Mouse (Mus musculus) erythroblast, embryonic 14.5 days (primary cell): Measurements from ENCODE around the gene Tmem248. TPM values are rescaled to one million over a fixed set of nuclear protein-coding genes. Genes with fewer than 3 reads are reported as not detected.

Experiments used
- H3K27me3 ChIP-seq: 2 replicates; pipeline ENCODE4 v1.6.1; 2012; ENCODE audit warnings: inconsistent platforms; ENCODE audit not compliant: control insufficient read depth
- H3K36me3 ChIP-seq: 2 replicates; pipeline ENCODE4 v1.6.1; 2012; ENCODE audit warnings: mild to moderate bottlenecking, inconsistent platforms; ENCODE audit not compliant: control insufficient read depth
- H3K4me1 ChIP-seq: 2 replicates; pipeline ENCODE4 v1.6.1; 2012; ENCODE audit warnings: inconsistent platforms; ENCODE audit not compliant: control insufficient read depth
- H3K4me3 ChIP-seq: replicated peaks from 2 replicates; pipeline ENCODE3; 2012; ENCODE audit warnings: moderate library complexity, mild to moderate bottlenecking, inconsistent platforms
- H3K9me3 ChIP-seq: 2 replicates; pipeline ENCODE4 v1.6.1; 2012; ENCODE audit warnings: low read length, inconsistent platforms, mixed read lengths; ENCODE audit not compliant: control insufficient read depth
- GATA1 ChIP-seq: IDR thresholded peaks from 2 replicates; pipeline ENCODE4 v1.6.1; 2012; ENCODE audit warnings: low read length, inconsistent platforms, mixed read lengths
- TAL1 ChIP-seq: IDR thresholded peaks from 3 replicates; pipeline ENCODE4 v1.6.1; 2012; ENCODE audit warnings: low read length, inconsistent platforms, mixed read lengths
- polyA plus RNA-seq: library from polyadenylated mRNA; stranded (reverse); fragments of >175 nt; gene quantifications from 2 replicates; pipeline ENCODE4 v1.2.3, GENCODE M21; 2012

Gene Tmem248
- polyA plus RNA-seq, 1 experiment: 7.8 TPM

- H3K9me3 ChIP-seq: no peaks in the 10 kb centered on the region
- H3K4me3 ChIP-seq: no peak overlapping the region
- peaks cover 27% of the 10 kb centered on the region for H3K4me1 ChIP-seq
- H3K27me3 ChIP-seq: no peaks in the 10 kb centered on the region
- H3K36me3 ChIP-seq: peaks cover 80% of the 10 kb centered on the region
- TF ChIP-seq TAL1: no peak
Measured at GRCm38 (mm10) chr5:130264433-130265005, 47.6 kb downstream of the Tmem248 start.

DNA sequence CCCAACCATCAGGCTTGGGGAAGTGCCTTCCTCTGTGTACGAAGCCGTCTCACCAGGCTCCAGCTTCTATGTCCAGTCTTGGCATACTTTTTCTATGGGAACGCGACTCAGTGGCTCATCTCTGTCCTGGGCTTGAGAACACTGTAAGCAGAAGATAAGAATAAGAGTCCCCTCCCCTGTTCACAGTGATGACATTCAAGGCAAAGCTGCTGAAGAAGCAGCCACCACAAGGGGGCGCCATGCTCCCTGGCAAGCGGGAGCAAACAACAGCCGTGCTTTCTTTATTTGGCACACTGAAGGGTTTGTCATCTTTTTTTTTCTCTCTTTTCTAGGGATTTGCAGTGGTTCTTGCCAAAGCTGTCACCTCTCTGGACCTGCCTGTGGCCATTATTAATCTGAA lies 49.8 kb downstream of the Tmem248 start:
- no peak overlapping the region for H3K4me3 ChIP-seq
- H3K36me3 ChIP-seq: peaks cover 89% of the 10 kb centered on the region
- TF ChIP-seq TAL1 (no peak), GATA1 (no peak)
- peaks cover 27% of the 10 kb centered on the region for H3K4me1 ChIP-seq
- no peaks in the 10 kb centered on the region for H3K27me3 ChIP-seq
- H3K9me3 ChIP-seq: no peaks in the 10 kb centered on the region

DNA sequence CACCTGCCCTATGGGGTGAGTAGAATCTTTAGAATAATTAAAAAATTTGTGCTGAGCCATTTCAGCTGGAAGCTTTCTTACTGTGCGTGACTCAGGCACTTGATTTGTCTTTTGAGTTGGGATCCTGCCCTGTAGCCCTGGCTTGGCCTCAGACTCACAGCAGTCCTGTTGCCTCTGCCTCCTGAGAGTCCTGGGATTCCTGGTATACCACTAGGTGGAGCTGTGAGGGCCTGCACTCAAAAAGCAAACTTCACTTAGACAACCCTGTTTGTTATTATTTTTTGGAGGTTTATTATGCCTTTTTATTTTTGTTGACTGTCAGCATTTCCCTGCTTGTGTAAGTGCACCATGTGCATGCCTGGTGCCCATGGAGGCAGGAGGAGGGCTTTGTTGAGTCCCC lies 50.4 kb downstream of the Tmem248 start:
- H3K4me3 ChIP-seq: no peak overlapping the region
- H3K36me3 ChIP-seq: peaks cover 91% of the 10 kb centered on the region
- peaks cover 27% of the 10 kb centered on the region for H3K4me1 ChIP-seq
- H3K9me3 ChIP-seq: no peaks in the 10 kb centered on the region
- TF ChIP-seq GATA1: no peak
- no peak for TF ChIP-seq TAL1
- no peaks in the 10 kb centered on the region for H3K27me3 ChIP-seq

- no peaks in the 10 kb centered on the region for H3K27me3 ChIP-seq
- H3K36me3 ChIP-seq: peaks cover 90% of the 10 kb centered on the region
- no peak overlapping the region for H3K4me3 ChIP-seq
- no peaks in the 10 kb centered on the region for H3K9me3 ChIP-seq
- H3K4me1 ChIP-seq: peaks cover 25% of the 10 kb centered on the region
- TF ChIP-seq TAL1 (no peak), GATA1 (no peak)
Measured at GRCm38 (mm10) chr5:130268976-130269375, 52.1 kb downstream of the Tmem248 start.

DNA sequence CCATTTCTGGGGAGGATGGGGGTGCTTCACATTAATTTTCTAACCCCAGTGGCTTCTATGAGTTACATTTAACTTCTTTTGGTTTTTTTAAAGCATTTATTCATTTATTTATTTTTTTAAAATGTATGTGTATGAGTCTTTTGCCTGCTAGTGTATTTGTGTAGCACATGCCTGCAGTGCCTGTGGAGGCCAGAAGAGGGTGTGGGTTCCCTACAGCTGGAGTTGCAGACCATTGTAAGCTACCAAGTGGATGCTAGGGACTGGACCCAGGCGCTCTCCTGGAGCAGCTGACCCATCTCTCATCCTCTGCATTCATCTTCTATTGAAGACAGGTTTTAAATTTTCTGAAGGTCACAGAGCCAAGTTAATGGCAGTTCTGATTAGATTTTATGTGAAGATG lies 55.5 kb downstream of the Tmem248 start:
- H3K4me3 ChIP-seq: no peak overlapping the region
- peaks cover 88% of the 10 kb centered on the region for H3K36me3 ChIP-seq

DNA sequence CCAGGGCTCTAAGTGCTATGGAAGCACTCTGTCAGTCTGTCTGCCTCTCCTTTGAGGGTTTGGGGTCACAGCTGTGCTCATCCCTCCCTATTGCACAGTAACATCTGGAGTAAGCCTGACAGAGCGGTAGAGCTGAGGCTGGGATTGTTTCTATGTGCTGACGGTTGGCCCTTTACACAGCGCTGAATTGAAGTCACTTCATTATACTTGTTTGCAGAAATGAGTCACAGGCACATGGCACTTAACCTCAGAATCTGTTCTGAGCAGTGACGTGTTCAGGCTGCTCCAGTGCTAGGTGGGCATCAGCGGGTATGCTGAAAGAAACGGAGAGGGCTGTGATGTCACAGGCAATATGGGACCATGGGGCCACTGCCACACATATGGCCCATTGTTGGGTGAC lies 56.2 kb downstream of the Tmem248 start:
- H3K27me3 ChIP-seq: no peaks in the 10 kb centered on the region
- TF ChIP-seq GATA1: no peak
- TF ChIP-seq TAL1: no peak
- peaks cover 88% of the 10 kb centered on the region for H3K36me3 ChIP-seq

More for the DNA sequence above, 55.5 kb downstream of the Tmem248 start:
- TF ChIP-seq TAL1: no peak
- no peak for TF ChIP-seq GATA1
- H3K9me3 ChIP-seq: no peaks in the 10 kb centered on the region
- no peaks in the 10 kb centered on the region for H3K27me3 ChIP-seq
- H3K4me1 ChIP-seq: no peaks in the 10 kb centered on the region

DNA sequence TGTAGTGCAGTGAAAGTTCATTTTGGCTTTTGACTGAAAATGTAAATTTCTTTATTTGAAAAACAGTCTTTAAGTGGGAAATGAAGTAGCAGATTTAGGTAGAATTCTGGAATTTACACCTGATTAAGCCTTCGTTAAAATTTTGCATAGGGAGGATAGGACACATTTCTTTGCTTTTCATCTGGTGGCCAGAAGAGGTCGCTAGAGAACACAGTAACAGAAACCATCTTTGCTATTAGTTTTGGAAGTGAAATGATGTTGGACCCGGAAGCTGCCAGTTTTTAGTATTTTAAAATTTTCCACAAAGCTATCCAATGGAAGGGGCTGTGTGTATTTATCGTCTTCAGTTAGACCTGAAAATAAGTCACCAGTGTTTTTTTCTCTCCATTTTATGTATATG lies 58.6 kb downstream of the Tmem248 start:
- Histone ChIP-seq H3K36me3 (peaks cover 88% of the 10 kb centered on the region), H3K27me3 (no peaks in the 10 kb centered on the region), H3K9me3 (no peaks in the 10 kb centered on the region), H3K4me1 (no peaks in the 10 kb centered on the region), H3K4me3 (no peak overlapping the region)
- TF ChIP-seq TAL1 (no peak), GATA1 (no peak)

More for the DNA sequence above, 56.2 kb downstream of the Tmem248 start:
- no peak overlapping the region for H3K4me3 ChIP-seq
- no peaks in the 10 kb centered on the region for H3K9me3 ChIP-seq
- no peaks in the 10 kb centered on the region for H3K4me1 ChIP-seq

GRCm38 (mm10) chr5:130278011-130278472 lies 61.2 kb downstream of the Tmem248 start:
- Histone ChIP-seq H3K4me3 (no peak overlapping the region), H3K9me3 (no peaks in the 10 kb centered on the region), H3K27me3 (no peaks in the 10 kb centered on the region), H3K36me3 (peaks cover 88% of the 10 kb centered on the region), H3K4me1 (no peaks in the 10 kb centered on the region)
- TF ChIP-seq TAL1 (no peak), GATA1 (no peak)

DNA sequence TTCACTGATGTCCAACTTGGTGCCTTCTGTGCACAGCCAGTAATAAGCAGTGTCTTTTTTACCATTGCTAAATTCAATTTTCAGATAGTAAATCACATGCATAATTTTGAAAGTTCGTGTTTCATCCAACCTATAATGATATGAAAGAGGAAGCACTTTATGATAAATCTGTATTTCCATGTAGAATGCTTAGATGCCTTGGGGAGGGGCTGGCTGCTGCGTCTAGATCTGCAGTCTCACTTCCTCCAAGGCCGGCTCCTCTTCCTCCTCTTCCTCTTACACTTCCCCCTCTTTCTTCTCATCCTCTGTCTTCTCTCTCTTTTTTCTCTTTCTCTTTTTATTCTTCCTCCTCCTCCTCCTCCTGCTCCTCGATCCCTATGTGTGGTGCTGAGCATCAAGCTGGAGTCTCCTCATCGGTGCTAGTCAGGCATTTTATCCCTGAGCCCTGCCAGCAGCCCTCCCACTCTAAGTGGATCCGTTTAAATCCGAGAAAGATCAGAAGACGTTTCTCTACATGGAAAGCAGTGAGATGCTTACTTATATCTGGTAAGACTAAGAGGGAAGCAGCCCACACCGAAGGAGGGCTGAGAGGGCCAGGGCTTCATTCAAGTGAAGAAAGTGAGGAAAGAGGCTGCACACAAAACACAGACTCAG lies 66.3 kb downstream of the Tmem248 start:
- Histone ChIP-seq H3K9me3 (peaks cover 7% of the 10 kb centered on the region), H3K4me1 (no peaks in the 10 kb centered on the region), H3K36me3 (peaks cover 94% of the 10 kb centered on the region), H3K27me3 (no peaks in the 10 kb centered on the region), H3K4me3 (no peak overlapping the region)
- TF ChIP-seq TAL1: no peak
- TF ChIP-seq GATA1: no peak

DNA sequence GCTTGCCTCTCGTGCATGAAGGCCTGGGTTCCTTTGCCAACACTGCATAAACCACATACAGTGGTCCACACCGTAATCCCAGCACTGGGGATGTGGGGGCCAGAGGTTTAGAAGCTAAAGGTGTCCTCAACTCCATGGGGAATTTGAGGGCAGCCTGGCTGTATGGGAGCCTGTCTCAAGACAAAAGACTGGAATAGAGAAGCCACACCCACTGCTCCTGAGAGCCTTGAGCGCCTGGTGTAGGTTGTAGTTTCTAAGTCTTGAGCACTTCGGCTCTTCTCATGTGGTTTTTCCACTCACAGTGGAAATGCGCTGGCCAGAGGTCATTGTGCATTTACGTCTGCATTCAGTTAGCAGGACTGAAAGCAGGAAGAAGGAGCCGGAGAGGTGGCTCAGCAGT lies 71.2 kb downstream of the Tmem248 start:
- H3K36me3 ChIP-seq: peaks cover 93% of the 10 kb centered on the region
- H3K4me1 ChIP-seq: no peaks in the 10 kb centered on the region
- peaks cover 14% of the 10 kb centered on the region for H3K9me3 ChIP-seq
- TF ChIP-seq GATA1 (no peak), TAL1 (no peak)
- no peaks in the 10 kb centered on the region for H3K27me3 ChIP-seq
- H3K4me3 ChIP-seq: no peak overlapping the region
